Mouse (Mus musculus) thymus, adult 2 months (tissue): ENCODE measurements around the gene Gm11437.

Source experiments
- CTCF ChIP-seq: fragments of 200-500 bp; IDR thresholded peaks from 2 replicates; pipeline ENCODE4 v1.5.1; 2012; ENCODE audit warnings: mild to moderate bottlenecking, control low read depth, low read length, moderate library complexity, borderline replicate concordance; ENCODE audit not compliant: control insufficient read depth, poor library complexity, insufficient read depth; ENCODE audit errors: extremely low read depth
- POLR2A ChIP-seq: fragments of 200-500 bp; IDR thresholded peaks from 2 replicates; pipeline ENCODE4 v1.6.1; 2012; ENCODE audit warnings: mild to moderate bottlenecking, low read length, control low read depth, moderate library complexity; ENCODE audit not compliant: control insufficient read depth, poor library complexity, insufficient read depth; ENCODE audit errors: extremely low read depth

DNA sequence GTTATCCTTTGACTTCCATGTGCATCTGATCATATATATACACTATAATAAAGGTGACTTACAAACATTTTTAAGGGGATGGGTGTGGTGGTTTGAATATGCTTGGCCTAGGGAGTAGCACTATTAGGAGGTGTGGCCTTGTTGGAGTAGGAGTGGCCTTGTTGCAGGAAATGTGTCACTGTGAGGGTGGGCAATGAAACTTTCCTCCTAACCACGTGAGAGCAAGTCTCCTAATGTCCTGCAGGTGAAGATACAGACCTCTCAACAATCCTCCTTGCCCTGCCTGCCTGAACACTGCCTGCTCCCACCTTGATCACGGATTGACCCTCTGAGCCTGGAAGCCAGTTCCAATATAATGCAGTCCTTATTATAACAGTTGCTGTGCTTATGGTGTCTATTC, 60.1 kb downstream of the Gm11437 start:
- TF ChIP-seq CTCF = no peak
- TF ChIP-seq POLR2A = no peak
